Comparison of ENCODE assay signal across 8 mouse cellular contexts in genomic region chr7:27259271-27259721, GRCm38 (mm10). TPM values are rescaled to one million over a fixed set of nuclear protein-coding genes. Genes with fewer than 3 reads are reported as not detected.
DNase-seq lines count a peak whose midpoint lies in the region; ATAC-seq and TF ChIP-seq lines count a peak whose summit lies in the region.

No protein-coding gene starts in this region.

- no peaks in the 10 kb centered on the region for H3K9me3 ChIP-seq in lung, embryonic 14.5 days (ENCODE audit: low read depth, low read length)
- no peaks in the 10 kb centered on the region for H3K9me3 ChIP-seq in embryonic facial prominence, embryonic 13.5 days
- H3K9me3 ChIP-seq in intestine, embryonic 14.5 days (ENCODE audit: control insufficient read depth, low read length), result no peaks in the 10 kb centered on the region

- no peaks in the 10 kb centered on the region for H3K27me3 ChIP-seq in lung, embryonic 14.5 days (ENCODE audit: insufficient read depth, low read length)
- no peaks in the 10 kb centered on the region for H3K27me3 ChIP-seq in embryonic facial prominence, embryonic 13.5 days
- no peaks in the 10 kb centered on the region for H3K27me3 ChIP-seq in intestine, embryonic 14.5 days (replicated peaks; ENCODE audit: control insufficient read depth, insufficient read depth, low read length)
- H3K27me3 ChIP-seq in myocyte (ENCODE audit: control insufficient read depth, insufficient read depth, insufficient read length), result no peaks in the 10 kb centered on the region

- H3K4me1 ChIP-seq in lung, embryonic 14.5 days (ENCODE audit: insufficient read depth), result peaks cover 18% of the 10 kb centered on the region; the same call in 1 of the 2 replicates
- peaks cover 40% of the 10 kb centered on the region for H3K4me1 ChIP-seq in embryonic facial prominence, embryonic 13.5 days
- H3K4me1 ChIP-seq in intestine, embryonic 14.5 days (replicated peaks; ENCODE audit: control insufficient read depth, insufficient read depth, low read length), result peaks cover 22% of the 10 kb centered on the region

- H3K36me3 ChIP-seq in lung, embryonic 14.5 days (ENCODE audit: insufficient read depth), result peaks cover 26% of the 10 kb centered on the region; the same call in 1 of the 2 replicates
- peaks cover 30% of the 10 kb centered on the region for H3K36me3 ChIP-seq in embryonic facial prominence, embryonic 13.5 days
- H3K36me3 ChIP-seq in intestine, embryonic 14.5 days (ENCODE audit: control insufficient read depth, insufficient read depth, low read length), result peaks cover 27% of the 10 kb centered on the region
- H3K36me3 ChIP-seq in myocyte (ENCODE audit: control insufficient read depth, insufficient read depth), result peaks cover 4% of the 10 kb centered on the region

- peak overlapping the region; percentile 82 for H3K27ac ChIP-seq in lung, embryonic 14.5 days (ENCODE audit: low read depth)
- H3K27ac ChIP-seq in embryonic facial prominence, embryonic 13.5 days, result peak overlapping the region; percentile 88
- H3K27ac ChIP-seq in intestine, embryonic 14.5 days (ENCODE audit: low read depth), result peak overlapping the region; percentile 58

- H3K9ac ChIP-seq in lung, embryonic 14.5 days, result peak overlapping the region; percentile 82
- H3K9ac ChIP-seq in embryonic facial prominence, embryonic 13.5 days, result peak overlapping the region; percentile 91
- peak overlapping the region; percentile 73 for H3K9ac ChIP-seq in intestine, embryonic 14.5 days (ENCODE audit: low read length)

- no peak for ATAC-seq in lung, embryonic 14.5 days (ENCODE audit: insufficient read depth)
- ATAC-seq in embryonic facial prominence, embryonic 13.5 days (ENCODE audit: insufficient number of reproducible peaks, insufficient read depth, low FRiP score, low TSS enrichment, low read depth), result no peak
- no peak for ATAC-seq in intestine, embryonic 14.5 days (replicated peaks; ENCODE audit: low FRiP score, low TSS enrichment, low read depth)

- DNase-seq in lung, embryonic 14.5 days, result peak; percentile 19
- DNase-seq in lung, postnatal 4 days, result no peak
- peak; percentile 28 for DNase-seq in ZHBTc4 (ENCODE audit: low read depth, low spot score)
- DNase-seq in intestine, embryonic 14.5 days (ENCODE audit: low spot score), result peak; percentile 77
- no peak for DNase-seq in ovary, postnatal 10 days (ENCODE audit: low spot score)
- no peak for DNase-seq in adrenal gland, postnatal 4 days (ENCODE audit: low spot score in 2 of 2)

- peaks cover 12% of the 10 kb centered on the region for H3K79me2 ChIP-seq in myocyte (ENCODE audit: control insufficient read depth, insufficient read depth)

- no peak for TF ChIP-seq CTCF in lung, embryonic 14.5 days (IDR thresholded peaks at IDR 0.05; ENCODE audit: low read depth)

- H3K4me3 ChIP-seq in lung, embryonic 14.5 days (ENCODE audit: low read depth, low read length), result peak overlapping the region; percentile 81
- H3K4me3 ChIP-seq in embryonic facial prominence, embryonic 13.5 days, result peak overlapping the region; percentile 80
- peak overlapping the region; percentile 56 for H3K4me3 ChIP-seq in intestine, embryonic 14.5 days (ENCODE audit: low read depth, low read length)
- peak overlapping the region; percentile 63 for H3K4me3 ChIP-seq in myocyte

- under 1% methylated on average over 9 of the region's 9 CpGs for WGBS in lung, embryonic 14.5 days
- WGBS in embryonic facial prominence, embryonic 13.5 days, result 2% methylated on average over 9 of the region's 9 CpGs
- 5% methylated on average over 9 of the region's 9 CpGs for WGBS in intestine, embryonic 14.5 days

- H3ac ChIP-seq in myocyte (ENCODE audit: control insufficient read depth, insufficient read length), result peak overlapping the region; percentile 21

- H3K4me2 ChIP-seq in lung, embryonic 14.5 days, result peak overlapping the region; percentile 65
- H3K4me2 ChIP-seq in embryonic facial prominence, embryonic 13.5 days, result peak overlapping the region; percentile 89
- H3K4me2 ChIP-seq in intestine, embryonic 14.5 days (ENCODE audit: low read length), result peak overlapping the region; percentile 75
- peak overlapping the region; percentile 70 for H3K4me2 ChIP-seq in myocyte (ENCODE audit: low read depth)

- no peak for TF ChIP-seq POLR2A in myocyte (IDR thresholded peaks at IDR 0.05; ENCODE audit: insufficient read length, low read depth)

TF ChIP-seq in myocyte, 11 proteins besides CTCF, POLR2A, EP300 and RAD21:
- no peak for TF ChIP-seq USF1 (IDR thresholded peaks at IDR 0.05; ENCODE audit: low read depth)
- no peak for TF ChIP-seq E2F4 (IDR thresholded peaks at IDR 0.05; ENCODE audit: insufficient read depth)
- TF ChIP-seq POLR2AphosphoS2 (IDR thresholded peaks at IDR 0.05; ENCODE audit: insufficient read length, low read depth), result no peak
- no peak for TF ChIP-seq CEBPB (IDR thresholded peaks at IDR 0.05; ENCODE audit: insufficient read depth, poor library complexity, severe bottlenecking)
- TF ChIP-seq SRF (IDR thresholded peaks at IDR 0.05; ENCODE audit: control insufficient read depth, insufficient read length, low read depth), result no peak
- TF ChIP-seq MYOD1 (IDR thresholded peaks at IDR 0.05; ENCODE audit: control insufficient read depth in 1 of 3, insufficient read length in 2 of 3, low read depth in 2 of 3), result no peak
- TF ChIP-seq TCF12 (IDR thresholded peaks at IDR 0.05; ENCODE audit: insufficient read depth, poor library complexity, severe bottlenecking), result no peak
- TF ChIP-seq MAX (IDR thresholded peaks at IDR 0.05; ENCODE audit: low read depth), result no peak
- TF ChIP-seq TCF3 (IDR thresholded peaks at IDR 0.05; ENCODE audit: insufficient read length, low read depth), result no peak
- no peak for TF ChIP-seq REST (IDR thresholded peaks at IDR 0.05; ENCODE audit: insufficient read depth, insufficient read length)

RNA-seq across cellular contexts. Expression of gene Numbl, which starts 1.1 kb away (rescaled TPM):
- polyA plus RNA-seq in lung, embryonic 14.5 days (2014; fragmentation: Nextera tagmentation; extraction: Ambion mirVana), result 15.2 and 16.2 TPM in 2 replicates
- polyA plus RNA-seq in embryonic facial prominence, embryonic 13.5 days (2015; fragmentation: Nextera tagmentation; extraction: Ambion mirVana), result 33.8 and 35.7 TPM in 2 replicates
- 9.2 and 11.0 TPM in 2 replicates for polyA plus RNA-seq in intestine, embryonic 14.5 days (2014; fragmentation: Nextera tagmentation; extraction: Ambion mirVana)
- 28.8 TPM for polyA plus RNA-seq in myocyte (2012; fragmentation: generic; extraction: Trizol)
- total RNA-seq in adrenal gland, postnatal 4 days (2021), result 10 to 100 TPM; 21.0 to 21.1 TPM

RNA-seq across cellular contexts. Expression of gene Coq8b, which starts 26.5 kb away (rescaled TPM):
- 12.8 and 13.7 TPM in 2 replicates for polyA plus RNA-seq in lung, embryonic 14.5 days (2014; fragmentation: Nextera tagmentation; extraction: Ambion mirVana)
- polyA plus RNA-seq in embryonic facial prominence, embryonic 13.5 days (2015; fragmentation: Nextera tagmentation; extraction: Ambion mirVana), result 19.0 and 20.5 TPM in 2 replicates
- 16.7 and 18.0 TPM in 2 replicates for polyA plus RNA-seq in intestine, embryonic 14.5 days (2014; fragmentation: Nextera tagmentation; extraction: Ambion mirVana)
- polyA plus RNA-seq in myocyte (2012; fragmentation: generic; extraction: Trizol), result 19.1 TPM
- 10 to 100 TPM; 37.1 to 42.0 TPM for total RNA-seq in adrenal gland, postnatal 4 days (2021)

RNA-seq across cellular contexts. Expression of gene Itpkc, which starts 30.8 kb away (rescaled TPM):
- 5.4 and 5.9 TPM in 2 replicates for polyA plus RNA-seq in lung, embryonic 14.5 days (2014; fragmentation: Nextera tagmentation; extraction: Ambion mirVana)
- polyA plus RNA-seq in embryonic facial prominence, embryonic 13.5 days (2015; fragmentation: Nextera tagmentation; extraction: Ambion mirVana), result 5.7 and 8.3 TPM in 2 replicates
- polyA plus RNA-seq in intestine, embryonic 14.5 days (2014; fragmentation: Nextera tagmentation; extraction: Ambion mirVana), result 8.9 and 9.3 TPM in 2 replicates
- 7.1 TPM for polyA plus RNA-seq in myocyte (2012; fragmentation: generic; extraction: Trizol)
- total RNA-seq in adrenal gland, postnatal 4 days (2021), result 10 to 100 TPM; 12.7 to 14.4 TPM

Comparison
In these comparisons a context has a peak if more than half of its experiments do, and no peak if none do; other contexts are left out.
1. DNase-seq: peak in lung, embryonic 14.5 days (single experiment), ZHBTc4 (single experiment) and intestine, embryonic 14.5 days (single experiment); none in lung, postnatal 4 days (0 of 2), ovary, postnatal 10 days (single experiment) and adrenal gland, postnatal 4 days (0 of 2).
2. Peak in every context shown above with its lines, with median percentiles within 50 percentile points of each other: H3K27ac ChIP-seq, H3K4me2 ChIP-seq, H3K4me3 ChIP-seq and H3K9ac ChIP-seq.